Mouse (Mus musculus): ENCODE results near the gene Prkn. TPM values are rescaled to one million over a fixed set of nuclear protein-coding genes. Genes with fewer than 3 reads are reported as not detected.

Gene Prkn
- polyA plus RNA-seq, 1 experiment = 1.00 TPM

- H3K27me3 ChIP-seq (replicated peaks) = no peaks in the 10 kb centered on the region
- no peaks in the 10 kb centered on the region for H3K36me3 ChIP-seq (replicated peaks; ENCODE audit: low read length)
- peaks cover 24% of the 10 kb centered on the region for H3K9me3 ChIP-seq
- no peaks in the 10 kb centered on the region for H3K4me1 ChIP-seq
- no peak overlapping the region for H3K4me3 ChIP-seq (replicated peaks)
- no peak for TF ChIP-seq FLI1 (IDR thresholded peaks at IDR 0.05; ENCODE audit: low read length)
- TF ChIP-seq GATA1 (IDR thresholded peaks at IDR 0.05; ENCODE audit: borderline replicate concordance, low read length) = no peak
These were observed 266.8 kb downstream of the Prkn start for GRCm38 (mm10) chr17:11107007-11107406.

GRCm38 (mm10) chr17:11107916-11108315 is 267.7 kb downstream of the Prkn start:
- no peaks in the 10 kb centered on the region for H3K4me1 ChIP-seq
- H3K36me3 ChIP-seq (replicated peaks; ENCODE audit: low read length) = no peaks in the 10 kb centered on the region
- TF ChIP-seq GATA1 (IDR thresholded peaks at IDR 0.05; ENCODE audit: borderline replicate concordance, low read length) (no peak), FLI1 (IDR thresholded peaks at IDR 0.05; ENCODE audit: low read length) (no peak)
- H3K27me3 ChIP-seq (replicated peaks) = no peaks in the 10 kb centered on the region
- peaks cover 24% of the 10 kb centered on the region for H3K9me3 ChIP-seq
- no peak overlapping the region for H3K4me3 ChIP-seq (replicated peaks)

GRCm38 (mm10) chr17:11117508-11117907 is 277.3 kb downstream of the Prkn start:
- Histone ChIP-seq H3K27me3 (replicated peaks) (no peaks in the 10 kb centered on the region), H3K4me1 (no peaks in the 10 kb centered on the region), H3K4me3 (replicated peaks) (no peak overlapping the region), H3K36me3 (replicated peaks; ENCODE audit: low read length) (no peaks in the 10 kb centered on the region), H3K9me3 (peaks cover 3% of the 10 kb centered on the region; the same call in 1 of the 2 replicates)
- TF ChIP-seq FLI1 (IDR thresholded peaks at IDR 0.05; ENCODE audit: low read length) = no peak

GRCm38 (mm10) chr17:11124048-11124447 is 283.9 kb downstream of the Prkn start:
- H3K36me3 ChIP-seq (replicated peaks; ENCODE audit: low read length) = no peaks in the 10 kb centered on the region

GRCm38 (mm10) chr17:11127217-11127616 is 287.0 kb downstream of the Prkn start:
- H3K27me3 ChIP-seq (replicated peaks) = no peaks in the 10 kb centered on the region
- no peaks in the 10 kb centered on the region; the same call in 1 of the 2 replicates for H3K9me3 ChIP-seq
- H3K36me3 ChIP-seq (replicated peaks; ENCODE audit: low read length) = no peaks in the 10 kb centered on the region
- TF ChIP-seq FLI1 (IDR thresholded peaks at IDR 0.05; ENCODE audit: low read length) = no peak
- no peak for TF ChIP-seq GATA1 (IDR thresholded peaks at IDR 0.05; ENCODE audit: borderline replicate concordance, low read length)
- H3K4me3 ChIP-seq (replicated peaks) = no peak overlapping the region
- no peaks in the 10 kb centered on the region for H3K4me1 ChIP-seq

More at GRCm38 (mm10) chr17:11124048-11124447, 283.9 kb downstream of the Prkn start:
- TF ChIP-seq GATA1 (IDR thresholded peaks at IDR 0.05; ENCODE audit: borderline replicate concordance, low read length) (no peak), FLI1 (IDR thresholded peaks at IDR 0.05; ENCODE audit: low read length) (no peak)
- no peaks in the 10 kb centered on the region for H3K27me3 ChIP-seq (replicated peaks)
- H3K4me3 ChIP-seq (replicated peaks) = no peak overlapping the region
- no peaks in the 10 kb centered on the region for H3K4me1 ChIP-seq
- no peaks in the 10 kb centered on the region; the same call in 1 of the 2 replicates for H3K9me3 ChIP-seq

- H3K4me3 ChIP-seq (replicated peaks) = no peak overlapping the region
- H3K4me1 ChIP-seq = no peaks in the 10 kb centered on the region
- no peaks in the 10 kb centered on the region for H3K27me3 ChIP-seq (replicated peaks)
- H3K36me3 ChIP-seq (replicated peaks; ENCODE audit: low read length) = no peaks in the 10 kb centered on the region
- no peaks in the 10 kb centered on the region; the same call in 1 of the 2 replicates for H3K9me3 ChIP-seq
- TF ChIP-seq GATA1 (IDR thresholded peaks at IDR 0.05; ENCODE audit: borderline replicate concordance, low read length) (no peak), FLI1 (IDR thresholded peaks at IDR 0.05; ENCODE audit: low read length) (no peak)
These were observed 290.7 kb downstream of the Prkn start for GRCm38 (mm10) chr17:11130919-11131318.

GRCm38 (mm10) chr17:11142321-11142720 is 302.1 kb downstream of the Prkn start:
- no peak overlapping the region for H3K4me3 ChIP-seq (replicated peaks)

GRCm38 (mm10) chr17:11156119-11156518 is 315.9 kb downstream of the Prkn start:
- H3K4me3 ChIP-seq (replicated peaks) = no peak overlapping the region
- H3K9me3 ChIP-seq = no peaks in the 10 kb centered on the region
- H3K36me3 ChIP-seq (replicated peaks; ENCODE audit: low read length) = no peaks in the 10 kb centered on the region
- H3K27me3 ChIP-seq (replicated peaks) = no peaks in the 10 kb centered on the region
- H3K4me1 ChIP-seq = no peaks in the 10 kb centered on the region
- TF ChIP-seq GATA1 (IDR thresholded peaks at IDR 0.05; ENCODE audit: borderline replicate concordance, low read length) = no peak
- no peak for TF ChIP-seq FLI1 (IDR thresholded peaks at IDR 0.05; ENCODE audit: low read length)

More at GRCm38 (mm10) chr17:11142321-11142720, 302.1 kb downstream of the Prkn start:
- TF ChIP-seq FLI1 (IDR thresholded peaks at IDR 0.05; ENCODE audit: low read length) (no peak), GATA1 (IDR thresholded peaks at IDR 0.05; ENCODE audit: borderline replicate concordance, low read length) (no peak)
- H3K4me1 ChIP-seq = no peaks in the 10 kb centered on the region
- H3K27me3 ChIP-seq (replicated peaks) = no peaks in the 10 kb centered on the region
- H3K9me3 ChIP-seq = no peaks in the 10 kb centered on the region
- H3K36me3 ChIP-seq (replicated peaks; ENCODE audit: low read length) = no peaks in the 10 kb centered on the region

GRCm38 (mm10) chr17:11157536-11157935 is 317.4 kb downstream of the Prkn start:
- H3K9me3 ChIP-seq = no peaks in the 10 kb centered on the region
- no peak overlapping the region for H3K4me3 ChIP-seq (replicated peaks)
- no peaks in the 10 kb centered on the region for H3K36me3 ChIP-seq (replicated peaks; ENCODE audit: low read length)
- H3K4me1 ChIP-seq = no peaks in the 10 kb centered on the region
- no peaks in the 10 kb centered on the region for H3K27me3 ChIP-seq (replicated peaks)
- TF ChIP-seq GATA1 (IDR thresholded peaks at IDR 0.05; ENCODE audit: borderline replicate concordance, low read length) = no peak
- TF ChIP-seq FLI1 (IDR thresholded peaks at IDR 0.05; ENCODE audit: low read length) = no peak

GRCm38 (mm10) chr17:11161436-11161835 is 321.3 kb downstream of the Prkn start:
- Histone ChIP-seq H3K9me3 (0 out of 2 replicates have a peak, but pooled peaks cover 3% of the 10 kb centered on the region), H3K36me3 (replicated peaks; ENCODE audit: low read length) (no peaks in the 10 kb centered on the region), H3K27me3 (replicated peaks) (no peaks in the 10 kb centered on the region), H3K4me3 (replicated peaks) (no peak overlapping the region), H3K4me1 (no peaks in the 10 kb centered on the region)
- TF ChIP-seq FLI1 (IDR thresholded peaks at IDR 0.05; ENCODE audit: low read length) = no peak
- no peak for TF ChIP-seq GATA1 (IDR thresholded peaks at IDR 0.05; ENCODE audit: borderline replicate concordance, low read length)

- TF ChIP-seq FLI1 (IDR thresholded peaks at IDR 0.05; ENCODE audit: low read length) (no peak), GATA1 (IDR thresholded peaks at IDR 0.05; ENCODE audit: borderline replicate concordance, low read length) (no peak)
- no peaks in the 10 kb centered on the region for H3K27me3 ChIP-seq (replicated peaks)
- H3K36me3 ChIP-seq (replicated peaks; ENCODE audit: low read length) = no peaks in the 10 kb centered on the region
- no peak overlapping the region for H3K4me3 ChIP-seq (replicated peaks)
- no peaks in the 10 kb centered on the region for H3K4me1 ChIP-seq
- 0 out of 2 replicates have a peak, but pooled peaks cover 3% of the 10 kb centered on the region for H3K9me3 ChIP-seq
These were observed 322.6 kb downstream of the Prkn start for GRCm38 (mm10) chr17:11162770-11163169.
